ENCODE assay signal across 8 mouse cellular contexts in the genomic region with DNA sequence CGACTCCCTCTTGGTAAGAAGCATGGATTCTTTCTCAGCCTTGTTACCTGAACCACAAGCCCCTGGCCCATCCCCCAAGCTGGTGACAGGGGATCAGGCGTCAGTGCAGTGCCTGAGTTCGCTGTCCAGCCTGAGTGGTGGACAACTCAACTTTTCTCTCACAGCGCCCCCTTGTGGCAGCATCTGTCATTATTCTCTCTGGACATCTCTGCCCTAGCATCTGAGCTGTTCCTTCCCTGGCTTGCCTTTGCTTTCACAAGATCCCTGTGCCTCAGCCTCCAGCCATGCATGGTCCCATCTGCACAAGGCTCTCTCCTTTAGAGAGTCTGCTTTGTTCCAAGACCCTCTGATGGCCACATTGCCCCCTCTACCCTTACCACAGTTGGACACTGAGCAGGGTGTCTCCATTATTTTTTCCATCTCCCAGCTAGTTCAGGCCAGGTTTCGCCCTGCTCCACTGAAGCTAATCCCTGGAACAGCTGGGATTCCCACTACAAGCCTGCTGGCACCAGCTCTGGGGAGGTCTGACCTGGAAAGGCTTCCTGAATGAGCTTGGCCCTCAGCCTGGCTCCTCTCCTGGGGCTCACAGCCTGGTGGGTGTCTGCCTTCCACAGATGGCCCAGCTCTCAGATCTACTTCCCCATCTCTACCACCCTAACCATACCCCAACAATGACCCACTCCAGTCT. TPM values are rescaled to one million over a fixed set of nuclear protein-coding genes. Genes with fewer than 3 reads are reported as not detected.
A peak's percentile ranks its signal among the peaks of the same experiment; 100 is the strongest.
DNase-seq lines count a peak whose midpoint lies in the region; ATAC-seq and TF ChIP-seq lines count a peak whose summit lies in the region.

No protein-coding gene starts in this region.

- no peaks in the 10 kb centered on the region for H3K9me3 ChIP-seq in forebrain, embryonic 12.5 days
- H3K9me3 ChIP-seq in lung, embryonic 14.5 days (ENCODE audit: low read depth, low read length), result no peaks in the 10 kb centered on the region

- intact Hi-C loops in heart, postnatal 36 days (cut with DNase I), result loop anchor here (1.0 kb wide), 1 partner anchor 163 kb away; no protein-coding TSS in a partner anchor

- H3K4me1 ChIP-seq in forebrain, embryonic 12.5 days, result no peaks in the 10 kb centered on the region
- no peaks in the 10 kb centered on the region for H3K4me1 ChIP-seq in lung, embryonic 14.5 days (ENCODE audit: insufficient read depth)
- H3K4me1 ChIP-seq in olfactory bulb, adult 2 months (ENCODE audit: control insufficient read depth, insufficient read depth, low read length), result peaks cover 2% of the 10 kb centered on the region; the same call in 1 of the 2 replicates

- no peak overlapping the region for H3K9ac ChIP-seq in forebrain, embryonic 12.5 days
- no peak overlapping the region for H3K9ac ChIP-seq in lung, embryonic 14.5 days

- WGBS in forebrain, embryonic 12.5 days, result 17% methylated on average over 5 of the region's 5 CpGs
- 20% methylated on average over 5 of the region's 5 CpGs for WGBS in lung, embryonic 14.5 days
- 33% methylated on average over 5 of the region's 5 CpGs for WGBS in olfactory bulb, adult 2 months

- peak; percentile 40 for DNase-seq in ES-CJ7 (ENCODE audit: low read depth, low spot score)
- peak; percentile 56 for DNase-seq in c-Kit-positive CD71-positive TER-119-positive erythroid progenitor cells, embryonic 14.5 days (ENCODE audit: low spot score)
- peak; percentile 67 to 80 for DNase-seq in heart, postnatal 36 days
- DNase-seq in layer of hippocampus, adult 2 months (ENCODE audit: low spot score in 2 of 2), result peak; percentile 57 to 78
- DNase-seq in lung, embryonic 14.5 days, result peak; percentile 87
- peak; percentile 15 to 37 for DNase-seq in thymus, postnatal 10 days (ENCODE audit: low spot score in 2 of 2)

- H3K36me3 ChIP-seq in forebrain, embryonic 12.5 days (replicated peaks), result no peaks in the 10 kb centered on the region
- no peaks in the 10 kb centered on the region for H3K36me3 ChIP-seq in lung, embryonic 14.5 days (ENCODE audit: insufficient read depth)

- TF ChIP-seq POLR2A in olfactory bulb, adult 2 months (IDR thresholded peaks at IDR 0.05; ENCODE audit: insufficient read depth, low read depth, low read length), result no peak

- H3K27me3 ChIP-seq in forebrain, embryonic 12.5 days, result no peaks in the 10 kb centered on the region; the same call in 1 of the 2 replicates
- H3K27me3 ChIP-seq in lung, embryonic 14.5 days (ENCODE audit: insufficient read depth, low read length), result no peaks in the 10 kb centered on the region

- peak; percentile 95 for TF ChIP-seq CTCF in layer of hippocampus, adult 2 months (conservative IDR thresholded peaks at IDR 0.05)
- TF ChIP-seq CTCF in lung, embryonic 14.5 days (IDR thresholded peaks at IDR 0.05; ENCODE audit: low read depth), result peak; percentile 82
- peak; percentile 43; the same call in 1 of the 2 replicates for TF ChIP-seq CTCF in olfactory bulb, adult 2 months (IDR thresholded peaks at IDR 0.05; ENCODE audit: insufficient read depth, low read depth, low read length)

- H3K27ac ChIP-seq in forebrain, embryonic 12.5 days, result no peak overlapping the region
- H3K27ac ChIP-seq in layer of hippocampus, adult 2 months, result no peak overlapping the region
- H3K27ac ChIP-seq in lung, embryonic 14.5 days (ENCODE audit: low read depth), result no peak overlapping the region
- no peak overlapping the region for H3K27ac ChIP-seq in olfactory bulb, adult 2 months (ENCODE audit: insufficient read depth, low read depth, low read length)

- peak; percentile 77 for ATAC-seq in forebrain, embryonic 12.5 days (ENCODE audit: low FRiP score)
- ATAC-seq in lung, embryonic 14.5 days (ENCODE audit: insufficient read depth), result peak; percentile 71

- H3K4me2 ChIP-seq in forebrain, embryonic 12.5 days, result no peak overlapping the region
- no peak overlapping the region for H3K4me2 ChIP-seq in lung, embryonic 14.5 days

- H3K4me3 ChIP-seq in forebrain, embryonic 12.5 days (replicated peaks), result no peak overlapping the region
- no peak overlapping the region for H3K4me3 ChIP-seq in layer of hippocampus, adult 2 months
- H3K4me3 ChIP-seq in lung, embryonic 14.5 days (ENCODE audit: low read depth, low read length), result no peak overlapping the region
- no peak overlapping the region for H3K4me3 ChIP-seq in olfactory bulb, adult 2 months (ENCODE audit: insufficient read depth, low read depth, low read length)

RNA-seq across cellular contexts. Expression of a gene that starts 32.9 kb away (rescaled TPM):
- 0.14 and 0.29 TPM in 2 replicates for polyA plus RNA-seq in forebrain, embryonic 12.5 days (2016; fragmentation: Nextera tagmentation; extraction: Ambion mirVana)
- 1 to 10 TPM; 1.4 to 2.3 TPM for total RNA-seq in heart, postnatal 36 days (2021)
- 1 to 10 TPM; 3.2 to 4.2 TPM for total RNA-seq in layer of hippocampus, adult 2 months (2021)
- polyA plus RNA-seq in lung, embryonic 14.5 days (2014; fragmentation: Nextera tagmentation; extraction: Ambion mirVana), result 0.64 and 2.2 TPM in 2 replicates
- polyA plus RNA-seq in olfactory bulb, adult 2 months (2012; ENCODE audit: insufficient read depth, insufficient read length, low replicate concordance, missing spikeins), result not detected in 2 replicates

Comparison
In these comparisons a context has a peak if more than half of its experiments do, and no peak if none do; other contexts are left out.
1. DNase-seq: peak in every context shown above with its lines; median percentile 87 in lung, embryonic 14.5 days; 74 in heart, postnatal 36 days; 68 in layer of hippocampus, adult 2 months; 56 in c-Kit-positive CD71-positive TER-119-positive erythroid progenitor cells, embryonic 14.5 days; 40 in ES-CJ7; 26 in thymus, postnatal 10 days.
2. CTCF ChIP-seq: peak in every context shown above with its lines; median percentile 95 in layer of hippocampus, adult 2 months; 82 in lung, embryonic 14.5 days; 43 in olfactory bulb, adult 2 months.